Mouse (Mus musculus) spleen, adult 2 months (tissue): ENCODE data around the gene Itgb3bp. TPM values are rescaled to one million over a fixed set of nuclear protein-coding genes. Genes with fewer than 3 reads are reported as not detected.

Experiments
- DNase-seq, 2 experiments: peaks; one replicate each; pipeline versions ENCODE4 v3.0.0 to v3.0.0-alpha.2; 2012 to 2021; ENCODE audit warnings: low spot score in 2 of 2, low read depth in 1 of 2
- H3K27ac ChIP-seq: fragments of 200-500 bp; 2 replicates; pipeline ENCODE4 v1.5.1; 2012; ENCODE audit warnings: low read length, inconsistent platforms; ENCODE audit not compliant: insufficient read depth
- H3K27me3 ChIP-seq: fragments of 200-500 bp; 2 replicates; pipeline ENCODE4 v1.6.1; 2012; ENCODE audit warnings: mild to moderate bottlenecking, moderate library complexity, low read length, inconsistent platforms; ENCODE audit not compliant: control insufficient read depth, insufficient read depth
- H3K36me3 ChIP-seq: fragments of 200-500 bp; 2 replicates; pipeline ENCODE4 v1.6.1; 2012; ENCODE audit warnings: mild to moderate bottlenecking, low read length, inconsistent platforms; ENCODE audit not compliant: control insufficient read depth, insufficient read depth
- H3K4me1 ChIP-seq: fragments of 200-500 bp; 2 replicates; pipeline ENCODE4 v1.6.1; 2011; ENCODE audit warnings: inconsistent platforms; ENCODE audit not compliant: control insufficient read depth, insufficient read depth, insufficient read length
- H3K4me3 ChIP-seq: fragments of 200-500 bp; 2 replicates; pipeline ENCODE4 v1.5.1; 2011; ENCODE audit warnings: mild to moderate bottlenecking, inconsistent platforms; ENCODE audit not compliant: insufficient read depth, insufficient read length; ENCODE audit errors: extremely low read depth
- CTCF ChIP-seq: fragments of 200-500 bp; IDR thresholded peaks from 2 replicates; pipeline ENCODE4 v1.5.1; 2011; ENCODE audit warnings: mild to moderate bottlenecking, inconsistent platforms; ENCODE audit not compliant: insufficient read depth, insufficient read length, insufficient replicate concordance; ENCODE audit errors: extremely low read depth
- POLR2A ChIP-seq: fragments of 200-500 bp; IDR thresholded peaks from 2 replicates; pipeline ENCODE4 v1.6.1; 2011; ENCODE audit warnings: low read depth, low read length, inconsistent platforms
- WGBS: fragments of 180-500 bp; shearing (Covaris S2); methylation state at CpG from one replicate; pipeline ENCODE4 v1.1.7; 2018; 5-methylcytosine and 5-hydroxymethylcytosine counted together
- polyA plus RNA-seq: library from polyadenylated mRNA; depleted of rRNA; stranded (reverse); fragments of >200 nt; gene quantifications from 2 replicates; pipeline ENCODE4 v1.2.3, GENCODE M21; 2012

Gene Itgb3bp
- polyA plus RNA-seq, 1 experiment: 0.39 TPM

DNA sequence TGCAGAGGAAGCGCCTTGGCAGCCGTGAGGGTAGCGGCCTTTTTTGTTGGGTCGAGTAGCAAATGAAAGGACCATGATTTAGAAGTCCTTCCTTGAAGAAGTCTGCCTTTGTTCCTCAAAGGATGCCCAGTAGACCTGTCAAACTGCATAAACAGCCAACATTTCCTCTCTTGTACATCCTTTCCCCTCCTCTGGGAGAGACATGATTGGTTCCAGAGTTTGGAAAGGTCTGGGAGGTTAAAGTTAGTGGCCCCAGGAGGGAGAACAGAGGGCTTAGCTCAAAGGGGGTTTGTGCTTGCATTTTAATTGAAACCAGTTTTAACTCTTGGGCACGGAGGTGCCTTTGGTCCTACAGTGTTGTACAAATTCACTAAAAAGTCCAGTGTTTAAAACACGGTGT lies 36.9 kb upstream of the Itgb3bp start:
- Histone ChIP-seq H3K27me3 (no peaks in the 10 kb centered on the region), H3K4me1 (no peaks in the 10 kb centered on the region), H3K4me3 (no peak overlapping the region), H3K36me3 (peaks cover 16% of the 10 kb centered on the region), H3K27ac (no peak overlapping the region)
- no peak for DNase-seq
- TF ChIP-seq POLR2A (no peak), CTCF (no peak)
- 97% methylated on average over 6 of the region's 6 CpGs for WGBS

DNA sequence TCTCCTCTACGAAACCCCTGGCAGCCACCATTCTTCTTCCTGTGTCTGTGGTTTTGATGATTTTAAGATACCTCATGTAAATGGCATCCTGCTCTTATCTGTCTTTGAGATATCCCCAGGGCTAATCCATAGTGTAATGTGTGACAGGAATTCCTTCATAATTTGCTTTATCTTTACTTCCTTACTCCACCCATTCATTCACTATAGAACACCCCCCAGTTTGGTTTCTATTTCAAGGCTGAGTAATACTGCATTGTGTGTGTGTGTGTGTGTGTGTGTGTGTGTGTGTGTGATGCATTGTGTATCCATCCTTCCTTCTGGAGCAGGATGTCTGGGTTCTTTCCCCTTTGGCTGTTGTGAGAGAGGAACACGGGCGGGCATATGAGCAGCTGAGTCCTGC lies 29.7 kb upstream of the Itgb3bp start:
- Histone ChIP-seq H3K36me3 (peaks cover 5% of the 10 kb centered on the region), H3K27me3 (no peaks in the 10 kb centered on the region), H3K27ac (no peak overlapping the region), H3K4me3 (no peak overlapping the region), H3K4me1 (no peaks in the 10 kb centered on the region)
- TF ChIP-seq CTCF: no peak
- no peak for TF ChIP-seq POLR2A
- no peak for DNase-seq
- WGBS: 75% methylated on average over 3 of the region's 3 CpGs

GRCm38 (mm10) chr4:99958084-99958815 lies 28.6 kb upstream of the Itgb3bp start:
- no peak for DNase-seq
- no peak overlapping the region for H3K4me3 ChIP-seq
- no peak for TF ChIP-seq CTCF
- TF ChIP-seq POLR2A: no peak
- WGBS: 62% methylated on average over 7 of the region's 7 CpGs
- H3K27ac ChIP-seq: no peak overlapping the region
- no peaks in the 10 kb centered on the region for H3K4me1 ChIP-seq
- H3K27me3 ChIP-seq: no peaks in the 10 kb centered on the region
- H3K36me3 ChIP-seq: no peaks in the 10 kb centered on the region

GRCm38 (mm10) chr4:99957186-99957585 lies 27.6 kb upstream of the Itgb3bp start:
- no peaks in the 10 kb centered on the region for H3K4me1 ChIP-seq
- no peaks in the 10 kb centered on the region for H3K36me3 ChIP-seq
- DNase-seq: no peak
- no peaks in the 10 kb centered on the region for H3K27me3 ChIP-seq
- no peak overlapping the region for H3K4me3 ChIP-seq
- TF ChIP-seq CTCF (no peak), POLR2A (no peak)
- WGBS: 93% methylated on average over 4 of the region's 4 CpGs
- no peak overlapping the region for H3K27ac ChIP-seq

DNA sequence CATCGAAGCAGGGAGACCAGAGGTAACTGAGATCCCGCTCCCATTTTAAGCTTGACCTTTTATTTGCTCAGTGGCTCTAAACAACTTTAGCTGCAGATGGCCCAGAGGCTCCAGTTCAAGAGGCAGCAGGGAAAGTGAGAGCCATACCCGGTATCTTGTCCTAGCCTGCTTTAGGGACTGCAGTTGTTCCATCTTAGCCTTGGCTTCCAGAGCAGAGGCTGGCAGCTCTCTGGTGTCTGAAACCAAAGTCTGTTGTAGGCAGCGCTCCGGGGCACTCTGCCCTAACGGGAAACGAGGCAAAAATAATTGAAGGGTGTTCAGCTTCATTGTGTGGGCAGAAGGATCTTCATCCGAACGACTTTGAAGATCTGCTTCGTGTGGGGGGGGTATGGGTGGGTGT lies 25.8 kb upstream of the Itgb3bp start:
- Histone ChIP-seq H3K4me3 (no peak overlapping the region), H3K27ac (no peak overlapping the region), H3K36me3 (no peaks in the 10 kb centered on the region), H3K4me1 (no peaks in the 10 kb centered on the region), H3K27me3 (no peaks in the 10 kb centered on the region)
- DNase-seq: no peak
- TF ChIP-seq CTCF (no peak), POLR2A (no peak)
- WGBS: 91% methylated on average over 10 of the region's 10 CpGs

DNA sequence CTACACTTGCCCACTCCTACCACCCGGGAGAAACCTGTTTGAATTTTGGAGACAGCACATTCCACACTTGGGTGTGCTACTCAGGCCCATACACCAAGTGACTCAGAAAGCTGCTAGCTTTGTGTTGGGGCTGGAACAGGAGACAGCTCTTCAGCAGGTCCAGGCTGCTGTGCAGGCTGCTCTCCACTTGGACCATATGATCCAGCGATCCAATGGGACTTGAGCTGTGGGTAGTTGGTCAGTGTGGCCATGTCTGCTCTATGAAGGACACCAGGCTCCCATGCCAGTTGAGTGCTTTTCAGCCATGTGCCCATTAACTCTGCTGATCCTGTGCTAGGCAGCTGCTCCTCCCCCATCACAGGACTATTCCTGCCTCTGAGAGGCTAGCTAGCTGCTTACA lies 24.3 kb upstream of the Itgb3bp start:
- WGBS: 93% methylated on average over 2 of the region's 2 CpGs
- no peak for DNase-seq
- TF ChIP-seq POLR2A (no peak), CTCF (no peak)
- H3K27ac ChIP-seq: no peak overlapping the region
- H3K4me3 ChIP-seq: no peak overlapping the region
- H3K36me3 ChIP-seq: no peaks in the 10 kb centered on the region
- H3K4me1 ChIP-seq: no peaks in the 10 kb centered on the region
- H3K27me3 ChIP-seq: no peaks in the 10 kb centered on the region

DNA sequence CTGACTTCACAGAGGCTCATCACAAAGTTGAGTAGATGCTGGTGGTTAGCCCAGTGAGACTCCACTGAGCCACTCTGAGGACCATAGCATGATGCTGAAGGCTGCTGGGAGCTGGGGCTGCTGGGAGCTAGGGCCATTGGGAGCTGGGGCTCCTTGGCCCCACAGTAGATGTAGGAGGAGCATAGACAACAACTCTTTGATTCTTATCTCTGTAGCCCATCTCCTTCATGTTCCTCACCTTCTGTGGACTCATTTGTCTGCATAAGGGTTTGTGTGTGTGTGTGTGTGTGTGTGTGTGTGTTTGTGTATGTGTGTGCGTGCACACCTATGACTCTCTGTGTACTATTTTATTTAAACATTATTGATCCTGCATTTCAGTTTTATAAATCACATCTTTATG lies 18.3 kb upstream of the Itgb3bp start:
- no peaks in the 10 kb centered on the region for H3K27me3 ChIP-seq
- no peaks in the 10 kb centered on the region for H3K4me1 ChIP-seq
- H3K27ac ChIP-seq: no peak overlapping the region
- 87% methylated on average over 1 of the region's 1 CpGs for WGBS
- no peak for TF ChIP-seq CTCF
- TF ChIP-seq POLR2A: no peak
- no peak for DNase-seq
- H3K4me3 ChIP-seq: no peak overlapping the region
- H3K36me3 ChIP-seq: no peaks in the 10 kb centered on the region
